23 mouse cellular contexts compared by ENCODE assay signal in the genomic region with DNA sequence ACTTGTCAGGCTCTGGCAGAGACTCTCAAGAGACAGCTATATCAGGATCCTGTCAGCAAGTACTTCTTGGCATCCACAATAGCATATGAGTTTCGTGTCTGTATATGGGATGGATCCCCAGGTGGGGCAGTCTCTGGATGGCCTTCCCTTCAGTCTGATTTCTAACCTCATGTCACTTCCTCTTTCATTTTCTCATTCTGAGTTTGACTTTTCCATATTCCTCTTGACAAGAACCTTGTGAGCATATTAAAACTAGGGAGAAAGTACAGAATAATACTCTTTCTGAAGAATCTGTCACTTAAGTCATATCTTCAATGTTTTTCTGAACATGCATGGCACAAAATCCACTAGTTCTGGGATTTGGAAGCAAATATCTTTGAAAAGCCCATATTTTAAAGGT.
DNase-seq lines count a peak whose midpoint lies in the region; TF ChIP-seq lines count a peak whose summit lies in the region.
"Had no signal": no experiment of that assay in that cellular context is flagged by ENCODE, and none has a peak within 500 bp of the region (broad histone marks: within the 10 kb centered on the region; RNA-seq: fewer than 3 reads in every experiment).

No protein-coding gene starts in this region.

- dilution Hi-C loops in CH12.LX (cut with MboI; ENCODE audit: extremely low pct_ligation_motif_present, extremely low pct_unique_long_range_greater_than_20kb, low sequenced_read_pairs), result no loop called here

- H3K4me1 ChIP-seq in CH12.LX (ENCODE audit: control insufficient read depth in 1 of 2, insufficient read depth in 2 of 2) (peaks cover 2 to 10% of the 10 kb centered on the region in 2 experiments; a peak in 2 of 4 replicates), MEL (ENCODE audit: control insufficient read depth in 1 of 2, insufficient read depth in 2 of 2, low read length in 2 of 2) (peaks cover 0 to 16% of the 10 kb centered on the region in 2 experiments; a peak in 2 of 4 replicates)
- no peaks in the 10 kb centered on the region for H3K4me1 ChIP-seq in lung, adult 2 months (ENCODE audit: control insufficient read depth, insufficient read depth, low read length)

- TF ChIP-seq POLR2A in CH12.LX (IDR thresholded peaks at IDR 0.05; ENCODE audit: low read depth, low read length) (no peak), MEL (IDR thresholded peaks at IDR 0.05; ENCODE audit: control insufficient read depth in 1 of 2, insufficient read depth in 1 of 2, low read depth in 1 of 2, low read length in 2 of 2, poor library complexity in 1 of 2) (no peak)
- TF ChIP-seq POLR2A in lung, adult 2 months (IDR thresholded peaks at IDR 0.05; ENCODE audit: borderline replicate concordance, extremely low read depth, low read depth, low read length), result no peak

- DNase-seq in 416B (ENCODE audit: low read depth), result peak; percentile 11
- peak; percentile 5 for DNase-seq in A20 (ENCODE audit: low read depth, low spot score)
- peak; percentile 37 for DNase-seq in CH12.LX (ENCODE audit: extremely low read depth)
- DNase-seq in MEL (ENCODE audit: low read depth, low spot score), result peak; percentile 45
- no peak for DNase-seq in frontal cortex, postnatal 10 days (ENCODE audit: low spot score in 2 of 2)
- no peak for DNase-seq in lung, adult 2 months
- no peak for DNase-seq in heart, adult 11 months
- DNase-seq in retina, postnatal 1 day, result no peak
- DNase-seq: adrenal gland, adult 2 months; adrenal gland, adult 8-10 months; adrenal gland, postnatal 10 days; adrenal gland, postnatal 14 days; adrenal gland, postnatal 25 days; adrenal gland, postnatal 36 days; B cell, adult 2 months; cerebellum, adult 11 months; cerebellum, adult 11-12 months; cerebellum, adult 18-20 months; cerebellum, adult 2 months; cerebellum, adult 8-10 months; cerebellum, adult 9-10 months had no signal

- peak overlapping the region; percentile 61 for H3K4me2 ChIP-seq in CH12.LX (ENCODE audit: insufficient read depth, low read depth, poor library complexity, severe bottlenecking)

- 41% methylated on average over 1 of the region's 1 CpGs for WGBS in lung, adult 2 months

- H3K4me3 ChIP-seq in CH12.LX (replicated peaks in 1 of 3; ENCODE audit: low read depth in 2 of 3, low read length in 2 of 3, poor library complexity in 1 of 3), result no peak overlapping the region
- H3K4me3 ChIP-seq in MEL (ENCODE audit: control insufficient read depth in 1 of 2, insufficient read depth in 1 of 2, low read depth in 2 of 2, low read length in 2 of 2), result peak overlapping the region in 1 of 2 experiments; percentile 54; a peak in 2 of 4 replicates
- H3K4me3 ChIP-seq in lung, adult 2 months (replicated peaks; ENCODE audit: extremely low read depth, low read depth, low read length), result no peak overlapping the region

- TF ChIP-seq CTCF in CH12.LX (conservative IDR thresholded peaks at IDR 0.05 in 1 of 2, IDR thresholded peaks at IDR 0.05 in 1 of 2; ENCODE audit: low read depth in 2 of 2, low read length in 2 of 2) (no peak), MEL (IDR thresholded peaks at IDR 0.05 in 2 of 3, conservative IDR thresholded peaks at IDR 0.05 in 1 of 3; ENCODE audit: control insufficient read depth in 1 of 3, insufficient read depth in 1 of 3, low read depth in 2 of 3, low read length in 3 of 3, poor library complexity in 1 of 3, severe bottlenecking in 1 of 3) (no peak)
- no peak for TF ChIP-seq CTCF in lung, adult 2 months (IDR thresholded peaks at IDR 0.05; ENCODE audit: insufficient read depth, low read length)

- no peaks in the 10 kb centered on the region for H3K9me3 ChIP-seq in CH12.LX (replicated peaks; ENCODE audit: low read length)
- no peaks in the 10 kb centered on the region for H3K9me3 ChIP-seq in MEL (replicated peaks; ENCODE audit: insufficient read depth, low read length)
- H3K9me3 ChIP-seq: G1E had no signal

- no peaks in the 10 kb centered on the region for H3K27me3 ChIP-seq in CH12.LX (replicated peaks)
- H3K27me3 ChIP-seq in MEL (ENCODE audit: control insufficient read depth in 1 of 2, insufficient read depth in 2 of 2, low read length in 2 of 2), result no peaks in the 10 kb centered on the region
- H3K27me3 ChIP-seq: Patski had no signal

- H3K36me3 ChIP-seq in CH12.LX (replicated peaks in 1 of 2; ENCODE audit: control insufficient read depth in 1 of 2, insufficient read depth in 1 of 2, low read length in 1 of 2), result no peaks in the 10 kb centered on the region
- peaks cover 0 to 24% of the 10 kb centered on the region in 2 experiments; a peak in 2 of 4 replicates for H3K36me3 ChIP-seq in MEL (ENCODE audit: control insufficient read depth in 1 of 2, insufficient read depth in 2 of 2, low read length in 2 of 2)
- H3K36me3 ChIP-seq: G1E had no signal

- TF ChIP-seq EP300 in CH12.LX (IDR thresholded peaks at IDR 0.05; ENCODE audit: low read length) (peak; percentile 81), MEL (IDR thresholded peaks at IDR 0.05; ENCODE audit: low read depth in 1 of 2, low read length in 2 of 2) (no peak)

- no peak for TF ChIP-seq RAD21 in CH12.LX (IDR thresholded peaks at IDR 0.05; ENCODE audit: low read depth, low read length)
- TF ChIP-seq RAD21 in MEL (IDR thresholded peaks at IDR 0.05; ENCODE audit: low read depth, low read length), result no peak

- in situ Hi-C loops in CH12.LX (cut with MboI; ENCODE audit: low pct_ligation_motif_present, low pct_unique_long_range_greater_than_20kb, low sequenced_read_pairs), result no loop called here

- no peak overlapping the region for H3K27ac ChIP-seq in CH12.LX (ENCODE audit: insufficient read depth, low read depth)
- H3K27ac ChIP-seq in MEL (ENCODE audit: control insufficient read depth, low read depth, low read length), result no peak overlapping the region

- H3K79me2 ChIP-seq in CH12.LX (replicated peaks; ENCODE audit: control insufficient read depth, extremely low read depth, insufficient read depth, poor library complexity, severe bottlenecking), result no peaks in the 10 kb centered on the region
- H3K79me2 ChIP-seq in MEL (ENCODE audit: control insufficient read depth, insufficient read depth, low read length, poor library complexity), result no peaks in the 10 kb centered on the region

- H3K9ac ChIP-seq in CH12.LX (ENCODE audit: insufficient read depth, low read depth), result no peak overlapping the region
- no peak overlapping the region for H3K9ac ChIP-seq in MEL (ENCODE audit: control insufficient read depth, low read depth, low read length, poor library complexity, severe bottlenecking)

TF ChIP-seq in CH12.LX, 34 proteins besides CTCF, POLR2A, EP300 and RAD21:
- TF ChIP-seq IRF4 (IDR thresholded peaks at IDR 0.05; ENCODE audit: low read depth, low read length), result peak; percentile 64; the same call in 1 of the 2 replicates
- TF ChIP-seq SMC3 (IDR thresholded peaks at IDR 0.05; ENCODE audit: low read depth, low read length), result no peak
- no peak for TF ChIP-seq CHD1 (IDR thresholded peaks at IDR 0.05; ENCODE audit: low read depth, low read length)
- TF ChIP-seq JUND (conservative IDR thresholded peaks at IDR 0.05; ENCODE audit: low read depth, low read length), result peak; percentile 58; the same call in 1 of the 2 replicates
- TF ChIP-seq USF2 (conservative IDR thresholded peaks at IDR 0.05; ENCODE audit: low read depth, low read length), result no peak
- TF ChIP-seq MXI1 (IDR thresholded peaks at IDR 0.05; ENCODE audit: low read depth, low read length), result no peak
- no peak for TF ChIP-seq USF1 (IDR thresholded peaks at IDR 0.05; ENCODE audit: low read depth, low read length)
- TF ChIP-seq POLR2AphosphoS2 (IDR thresholded peaks at IDR 0.05; ENCODE audit: low read depth, low read length), result no peak
- TF ChIP-seq JUN (IDR thresholded peaks at IDR 0.05; ENCODE audit: insufficient read depth, low read depth, low read length), result peak; percentile 8; the same call in 1 of the 2 replicates

TF ChIP-seq in MEL, 35 proteins besides CTCF, POLR2A, EP300 and RAD21:
- TF ChIP-seq BHLHE40 (IDR thresholded peaks at IDR 0.05; ENCODE audit: borderline replicate concordance, low read depth, low read length) (no peak), ZC3H11A (IDR thresholded peaks at IDR 0.05; ENCODE audit: low read depth, low read length) (no peak), CHD2 (IDR thresholded peaks at IDR 0.05; ENCODE audit: low read length) (no peak), JUND (IDR thresholded peaks at IDR 0.05; ENCODE audit: low read depth, low read length) (no peak), GABPA (IDR thresholded peaks at IDR 0.05; ENCODE audit: low read depth, low read length) (no peak), ZMIZ1 (IDR thresholded peaks at IDR 0.05; ENCODE audit: low read depth, low read length) (no peak), GATA1 (IDR thresholded peaks at IDR 0.05; ENCODE audit: low read depth, low read length) (no peak)

Comparison
In these comparisons a context has a peak if more than half of its experiments do, and no peak if none do; other contexts are left out.
1. DNase-seq: peak in 416B (single experiment), A20 (single experiment), CH12.LX (single experiment) and MEL (single experiment); none in frontal cortex, postnatal 10 days (0 of 2), lung, adult 2 months (single experiment), heart, adult 11 months (single experiment) and retina, postnatal 1 day (single experiment).